Mouse (Mus musculus): ENCODE measurements around the gene Cacng2.

Gene Cacng2

DNA sequence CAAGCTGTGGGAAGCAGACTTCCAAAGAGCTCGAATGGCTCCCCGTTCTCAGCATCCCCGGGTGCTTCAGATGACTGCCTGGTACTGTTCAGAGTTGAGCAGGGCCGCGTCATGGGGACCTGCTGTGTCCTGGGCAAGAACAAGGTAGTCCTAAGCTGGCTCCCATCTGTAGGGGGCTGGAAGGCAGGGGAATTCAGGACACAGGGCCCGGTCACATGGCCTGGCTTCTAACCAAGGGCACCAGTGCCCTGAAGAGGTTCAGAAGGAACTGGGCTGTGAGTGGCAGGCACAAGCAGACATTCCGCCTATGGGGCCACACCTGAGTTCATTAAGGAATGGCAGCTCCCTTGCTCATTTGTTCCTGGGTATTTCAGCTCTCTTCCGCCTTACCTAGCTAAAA lies 37.7 kb downstream of the Cacng2 start:
- no peak for DNase-seq (ENCODE audit: extremely low spot score)

DNA sequence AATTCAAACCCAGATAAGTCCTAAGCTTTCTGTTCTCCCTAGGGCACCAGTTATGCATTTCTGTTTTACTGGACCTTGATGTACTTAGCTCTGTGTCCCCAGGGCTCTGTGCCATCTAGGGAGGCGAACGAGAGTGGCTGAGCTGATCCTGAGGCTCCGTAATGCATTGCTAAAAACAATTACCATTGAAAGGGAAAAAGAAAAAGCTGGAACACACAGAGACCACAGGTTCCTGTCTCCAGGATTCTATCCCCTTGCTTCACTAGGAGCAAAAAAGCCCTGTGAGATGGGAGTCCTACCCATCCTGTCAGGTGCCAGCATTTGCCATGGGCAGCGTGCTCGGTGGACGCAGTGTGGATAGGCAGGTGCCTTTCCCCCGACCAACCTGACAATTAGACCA lies 38.4 kb downstream of the Cacng2 start:
- no peak for DNase-seq (ENCODE audit: extremely low spot score)

DNA sequence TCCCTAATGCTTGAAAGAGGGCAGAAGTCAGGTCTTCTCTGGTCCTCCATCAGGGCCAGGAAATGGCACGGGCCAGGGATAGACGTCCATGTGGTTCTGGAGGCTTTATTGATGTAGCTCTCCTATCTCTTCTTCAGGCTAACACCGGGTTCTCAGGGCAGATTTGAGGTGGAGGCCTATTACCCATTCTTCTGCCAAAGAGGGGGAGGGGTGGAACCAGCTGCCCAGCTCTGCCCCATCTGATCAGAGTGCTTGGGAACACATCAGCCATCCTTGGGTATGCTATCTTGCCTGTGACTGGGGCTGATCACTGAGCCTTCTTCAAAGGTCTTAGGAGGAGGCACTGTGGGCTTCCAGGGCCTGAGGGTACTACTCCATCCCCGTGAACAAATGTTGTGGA lies 39.5 kb downstream of the Cacng2 start:
- no peak for DNase-seq (ENCODE audit: extremely low spot score)

DNA sequence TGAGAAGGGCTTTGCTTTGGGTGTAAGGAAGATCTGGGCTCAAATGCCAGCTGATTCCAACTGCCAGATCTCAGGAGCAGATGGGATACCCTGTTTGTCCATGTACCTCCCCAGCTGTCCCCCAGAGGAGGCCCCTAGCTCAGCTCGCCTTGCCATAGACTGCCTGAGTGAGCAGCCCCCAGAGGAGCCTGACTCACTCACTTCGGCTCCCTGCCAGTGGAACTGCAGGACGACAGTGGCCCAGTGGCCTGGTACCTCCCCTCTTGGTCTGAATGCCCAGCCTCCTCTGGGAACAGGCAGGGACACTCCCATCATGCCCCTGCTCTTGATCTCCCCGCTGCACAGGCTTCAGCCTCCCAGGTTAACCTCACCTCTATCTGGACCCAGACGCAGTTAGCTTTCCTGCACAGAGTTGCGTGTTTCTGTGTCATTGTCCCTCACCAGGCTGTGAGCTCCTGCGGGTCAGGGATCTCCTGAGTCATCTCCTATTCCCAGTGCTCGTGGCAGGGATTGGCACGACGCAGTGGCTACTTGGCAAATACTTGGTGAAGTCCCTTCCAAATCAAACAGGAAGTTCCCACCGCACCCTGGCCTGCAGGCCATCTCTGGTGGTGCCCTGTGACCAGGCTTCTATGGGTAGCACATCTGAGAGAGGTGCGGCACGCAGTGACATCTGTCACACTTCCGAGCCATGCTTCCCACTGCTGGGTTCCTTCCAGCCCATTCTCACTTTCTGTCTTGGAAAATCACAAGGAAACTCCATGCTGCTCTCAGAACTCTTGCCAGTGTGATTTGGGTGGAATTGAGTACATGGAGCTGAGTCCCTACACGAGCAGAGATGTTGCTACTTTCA lies 40.8 kb downstream of the Cacng2 start:
- no peak for DNase-seq (ENCODE audit: extremely low spot score)

DNA sequence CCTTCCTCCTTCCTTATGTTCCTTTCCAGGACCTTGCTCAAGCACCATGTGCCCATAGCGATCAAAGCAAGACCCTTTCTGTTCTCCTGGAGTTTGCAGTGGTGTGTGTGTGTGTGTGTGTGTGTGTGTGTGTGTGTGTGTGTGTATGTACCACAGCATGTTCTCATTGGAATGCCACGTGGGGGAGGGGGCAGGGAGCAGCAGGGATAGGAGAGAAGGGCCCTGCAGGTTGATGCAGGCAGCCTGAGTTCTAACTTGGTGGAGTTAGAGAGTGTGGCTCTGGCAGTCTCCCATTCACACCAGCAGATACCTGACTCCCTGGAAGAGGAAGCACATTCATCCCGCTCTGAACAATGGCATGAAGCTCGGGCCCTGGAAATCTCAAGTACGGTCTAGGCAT lies 41.6 kb downstream of the Cacng2 start:
- no peak for DNase-seq (ENCODE audit: extremely low spot score)

DNA sequence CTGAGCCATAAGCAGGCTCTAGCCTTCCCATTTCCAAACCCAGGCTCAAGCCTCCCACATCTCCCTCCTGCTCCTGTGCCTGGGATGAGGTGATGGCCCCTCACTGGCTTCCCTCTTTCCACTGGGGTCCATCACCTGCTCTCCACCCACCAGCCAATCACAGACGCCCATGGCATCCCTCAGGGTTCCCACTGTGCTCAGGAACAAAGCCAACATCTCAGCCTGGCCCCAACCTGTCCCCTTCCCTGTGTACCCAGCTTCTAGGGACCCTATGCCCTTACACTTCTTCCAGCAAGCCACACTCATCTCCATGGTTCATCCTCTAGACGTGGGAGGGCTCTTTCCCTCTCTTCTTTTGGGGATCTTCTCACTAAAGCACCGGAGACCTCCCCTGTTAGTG lies 43.9 kb downstream of the Cacng2 start:
- no peak for DNase-seq (ENCODE audit: extremely low spot score)

DNA sequence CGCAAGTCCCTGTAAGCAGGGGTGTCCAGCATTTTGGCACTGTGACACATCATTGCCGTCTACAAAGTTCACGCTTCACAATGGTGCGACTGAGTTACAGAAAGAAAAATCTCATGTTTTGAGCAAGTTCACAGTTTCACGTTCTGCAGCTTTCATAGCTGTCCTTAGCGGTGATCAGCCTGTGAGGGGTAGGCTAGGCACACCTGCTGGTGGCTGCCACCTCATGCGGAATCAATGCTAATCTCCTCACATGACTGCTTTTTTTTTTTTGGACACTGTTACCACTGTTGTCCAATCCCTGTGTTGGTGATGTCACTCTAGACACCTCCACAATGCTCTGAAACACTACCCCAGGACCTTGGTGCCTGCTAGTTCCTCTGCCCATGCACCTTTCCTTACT lies 46.7 kb downstream of the Cacng2 start:
- no peak for DNase-seq (ENCODE audit: extremely low spot score)

DNA sequence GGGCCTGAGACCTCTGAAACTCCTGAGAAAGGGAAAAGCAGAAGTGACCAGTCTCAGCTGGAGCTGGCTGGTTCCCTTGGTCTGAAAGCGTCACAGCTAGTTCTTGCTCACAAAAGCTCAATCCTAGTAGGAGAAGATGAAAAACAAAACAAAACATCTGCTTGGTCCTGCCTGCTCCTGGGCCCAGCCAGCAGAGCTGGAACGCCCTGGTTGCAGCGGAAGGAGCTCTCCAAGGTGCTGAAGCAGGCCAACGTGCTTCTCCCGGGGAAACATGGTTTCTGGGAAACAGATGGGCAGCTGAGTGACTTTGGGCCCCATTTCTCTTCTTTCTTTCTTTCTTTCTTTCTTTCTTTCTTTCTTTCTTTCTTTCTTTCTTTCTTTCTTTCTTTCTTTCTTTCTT lies 53.4 kb downstream of the Cacng2 start:
- peak; percentile 73 for DNase-seq (ENCODE audit: extremely low spot score)

DNA sequence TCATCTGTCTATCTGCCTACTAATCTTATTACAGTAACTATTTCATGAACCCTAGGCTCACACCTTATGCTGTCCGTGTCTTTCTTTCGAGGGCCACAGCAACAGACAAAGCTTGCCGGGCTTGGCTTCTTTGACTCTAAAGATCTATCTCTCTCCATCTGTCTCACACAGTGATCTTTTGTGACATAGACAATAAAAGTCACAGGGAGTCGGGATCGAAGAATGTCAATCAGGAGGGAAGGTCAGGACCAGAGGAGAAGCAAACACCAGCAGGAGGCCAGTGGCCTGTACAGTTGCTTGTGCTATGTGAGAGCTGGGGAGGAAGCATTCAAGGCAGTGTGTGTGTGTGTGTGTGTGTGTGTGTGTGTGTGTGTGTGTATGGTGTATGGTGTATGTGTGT lies 54.3 kb downstream of the Cacng2 start:
- DNase-seq (ENCODE audit: extremely low spot score) = no peak

DNA sequence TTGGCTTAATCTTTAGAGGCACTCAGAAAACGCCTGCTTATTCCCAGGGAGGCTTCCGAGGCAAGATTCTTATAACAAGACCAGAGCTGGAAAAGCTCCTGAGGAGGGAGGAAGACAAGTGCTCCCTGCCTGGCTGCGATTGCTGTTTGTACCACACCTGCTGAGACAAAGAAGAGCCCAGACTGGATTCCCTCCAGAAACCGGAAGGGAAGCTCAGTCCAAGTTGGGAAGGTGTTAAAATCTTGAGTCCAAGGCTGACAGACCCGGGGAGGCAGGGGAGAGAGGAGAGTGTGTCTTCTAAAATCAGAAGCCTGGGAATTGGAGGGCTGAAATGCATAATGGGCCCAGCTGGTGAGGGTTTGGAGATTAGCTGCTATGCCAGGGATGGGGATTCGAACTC lies 55.5 kb downstream of the Cacng2 start:
- no peak for DNase-seq (ENCODE audit: extremely low spot score)

DNA sequence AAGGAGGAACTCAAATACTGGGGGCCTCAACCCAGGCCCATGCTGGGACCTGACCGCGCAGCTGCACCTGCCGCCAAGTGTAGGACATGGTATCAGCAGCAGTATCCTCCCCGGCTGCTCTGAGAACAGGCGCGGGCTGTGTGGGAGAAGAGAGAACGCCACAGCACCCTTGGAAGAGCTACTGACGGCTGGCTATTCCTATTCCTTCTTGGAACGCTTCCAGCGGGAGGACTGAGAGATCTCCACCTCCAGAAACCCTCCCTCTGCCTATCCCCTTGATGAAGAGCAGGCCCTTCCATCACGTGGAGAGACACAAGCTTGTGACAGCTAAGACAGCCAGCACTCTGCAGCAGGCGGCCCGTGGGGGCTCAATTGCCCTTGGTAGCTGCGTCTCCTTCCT lies 57.4 kb downstream of the Cacng2 start:
- DNase-seq (ENCODE audit: extremely low spot score) = no peak

DNA sequence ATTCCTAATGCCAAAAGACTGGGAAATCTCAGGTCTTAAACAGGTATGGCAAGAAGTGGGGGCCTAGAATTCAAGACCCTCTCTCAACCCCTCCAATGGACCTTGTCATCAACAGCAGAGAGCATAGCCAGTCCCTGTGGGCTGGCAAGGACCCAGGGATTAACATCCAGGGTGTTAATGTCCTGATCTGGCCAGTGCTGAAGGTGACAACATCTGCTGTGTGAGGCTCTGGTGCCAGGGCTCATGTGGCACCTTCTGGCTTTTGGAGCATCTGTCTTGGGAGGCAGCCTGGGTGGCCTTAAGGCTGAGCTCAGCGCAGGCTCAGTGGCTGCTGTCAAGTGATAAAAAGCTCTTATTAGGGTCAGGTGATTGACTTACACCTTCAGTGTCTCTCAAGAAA lies 62.9 kb downstream of the Cacng2 start:
- no peak for DNase-seq (ENCODE audit: extremely low spot score)

DNA sequence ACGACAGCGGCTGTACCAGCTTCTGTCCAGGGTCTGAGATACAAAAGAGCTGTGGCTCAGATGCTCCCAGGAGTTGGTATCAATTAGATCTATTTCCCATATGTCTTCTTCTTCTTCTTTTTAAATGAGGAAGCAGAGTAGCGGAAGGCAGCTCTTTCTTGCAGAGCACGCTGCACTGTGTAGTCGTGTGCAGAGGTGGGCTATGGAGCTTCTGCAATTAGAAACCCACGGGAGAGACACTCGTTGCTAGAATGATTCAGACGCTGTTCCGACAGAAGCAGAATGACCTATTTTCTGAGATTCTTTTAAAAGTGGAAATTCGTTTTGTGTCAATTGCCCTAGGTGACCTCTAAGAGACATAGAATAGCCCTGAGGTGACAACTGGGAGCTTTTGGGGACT lies 69.1 kb downstream of the Cacng2 start:
- no peak for DNase-seq (ENCODE audit: extremely low spot score)

DNA sequence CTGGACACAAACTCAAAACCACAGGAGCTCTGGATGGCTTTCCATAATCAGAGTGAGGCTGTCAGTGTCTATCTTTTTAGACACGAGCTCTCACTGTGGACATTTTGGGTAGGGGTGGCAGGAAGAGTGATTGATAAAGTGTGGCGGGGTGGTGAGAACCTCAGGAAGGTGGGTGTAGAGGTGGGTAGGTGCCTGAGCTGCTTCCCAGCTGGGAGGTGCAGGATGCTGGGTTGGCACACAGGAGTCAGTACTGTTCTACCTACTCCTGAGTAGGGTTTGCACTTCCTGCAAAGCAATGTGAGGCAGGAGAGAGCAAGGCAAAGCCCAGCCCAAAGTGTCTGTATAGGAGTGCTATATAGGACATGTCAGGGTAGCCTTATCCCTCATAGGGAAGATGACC lies 69.9 kb downstream of the Cacng2 start:
- no peak for DNase-seq (ENCODE audit: extremely low spot score)

DNA sequence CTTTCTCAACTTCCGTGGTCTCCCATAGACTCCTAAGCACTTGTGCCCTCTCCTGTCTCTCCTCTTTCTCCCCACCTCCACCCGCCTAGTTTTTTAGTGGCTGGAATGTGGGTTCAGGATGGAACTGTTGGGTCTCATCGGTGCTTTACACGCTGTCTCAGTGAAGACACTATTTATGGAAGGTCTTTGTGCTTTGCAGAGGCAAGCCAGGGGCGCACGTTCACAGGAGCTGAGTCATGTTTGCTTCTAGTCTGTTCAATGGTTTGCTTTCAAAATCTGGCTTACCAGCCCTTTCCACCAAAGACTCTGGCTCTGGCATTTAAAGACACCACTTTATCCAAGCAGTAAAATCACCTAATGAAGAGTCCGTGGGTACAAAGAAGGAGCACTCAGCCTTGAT lies 74.0 kb downstream of the Cacng2 start:
- DNase-seq (ENCODE audit: extremely low spot score) = no peak

DNA sequence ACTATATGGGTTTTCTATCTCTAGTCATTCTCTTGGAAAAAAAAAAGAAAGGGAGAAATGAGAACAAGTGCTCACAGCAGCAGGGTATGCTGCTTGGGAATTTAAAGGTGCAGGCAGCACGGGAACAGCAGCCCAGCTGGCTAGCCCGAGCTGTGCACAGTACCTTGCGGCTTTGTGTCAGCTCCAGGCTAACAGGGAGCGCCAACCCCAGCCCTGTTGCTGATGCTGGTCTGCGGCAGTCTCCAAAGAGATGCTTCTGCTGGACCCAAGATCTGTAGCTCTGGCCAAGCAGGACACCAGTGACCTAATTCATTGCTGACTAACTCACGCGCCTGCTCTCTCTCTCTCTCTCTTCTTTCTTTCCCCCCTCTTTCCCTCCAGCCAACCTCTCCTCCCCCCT lies 74.5 kb downstream of the Cacng2 start:
- DNase-seq (ENCODE audit: extremely low spot score) = no peak

DNA sequence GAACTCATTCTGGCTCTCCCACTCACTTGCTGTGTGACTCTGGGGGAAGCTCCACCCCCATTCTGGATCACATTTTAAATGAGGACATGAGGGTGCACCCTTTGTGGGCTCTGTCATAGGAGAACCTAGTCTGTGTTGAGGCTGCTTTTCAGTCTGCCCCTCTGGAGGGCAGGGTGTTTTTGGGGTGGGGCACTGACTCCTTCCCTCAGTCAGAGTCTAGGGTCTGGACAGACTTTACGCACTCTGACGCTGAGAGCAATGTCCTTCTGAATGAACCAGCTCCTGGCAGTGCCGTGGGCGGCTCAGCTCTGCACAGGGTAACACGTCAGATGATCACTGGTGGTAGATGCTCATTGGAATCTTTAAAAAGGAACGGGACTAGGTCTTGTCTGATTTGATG lies 75.0 kb downstream of the Cacng2 start:
- no peak for DNase-seq (ENCODE audit: extremely low spot score)

DNA sequence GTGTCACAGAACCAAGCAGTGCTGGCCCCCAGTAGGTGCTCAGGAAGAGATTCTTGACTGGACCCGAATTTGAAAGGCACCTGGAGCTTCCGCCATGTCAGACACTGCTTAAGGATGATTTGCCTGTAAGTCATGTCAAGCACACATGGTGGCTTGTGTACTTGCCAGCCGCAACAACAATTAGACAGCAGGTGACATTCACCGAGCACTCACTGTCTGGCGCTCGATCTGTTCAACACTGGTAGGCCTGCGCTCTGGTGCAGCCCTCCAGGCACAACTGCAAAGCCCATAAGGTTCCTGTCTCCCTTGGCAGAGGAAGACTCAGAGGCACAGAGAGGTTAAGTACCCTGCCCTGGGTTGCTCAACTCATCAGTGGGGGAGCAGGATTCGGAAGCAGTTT lies 77.1 kb downstream of the Cacng2 start:
- DNase-seq (ENCODE audit: extremely low spot score) = no peak

DNA sequence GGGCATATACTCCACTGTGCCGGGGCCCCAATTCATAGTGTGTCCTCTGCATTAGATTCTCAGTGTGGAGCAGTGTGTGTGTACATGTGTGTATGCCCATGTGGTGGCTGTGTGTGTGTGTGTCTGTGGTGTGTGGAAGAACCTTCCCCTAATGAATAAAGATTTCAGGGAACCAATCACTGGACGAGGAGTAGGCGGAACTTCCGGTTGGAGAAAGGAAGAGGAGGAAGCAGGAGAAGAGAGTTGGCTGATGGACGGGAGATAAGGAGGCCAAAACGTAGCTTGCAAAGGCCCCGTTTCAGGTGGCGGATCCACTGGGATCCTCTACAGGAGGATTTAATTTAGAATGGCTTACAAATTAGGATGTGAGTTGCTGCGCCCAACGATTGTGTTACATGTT lies 82.2 kb downstream of the Cacng2 start:
- no peak for DNase-seq (ENCODE audit: extremely low spot score)

DNA sequence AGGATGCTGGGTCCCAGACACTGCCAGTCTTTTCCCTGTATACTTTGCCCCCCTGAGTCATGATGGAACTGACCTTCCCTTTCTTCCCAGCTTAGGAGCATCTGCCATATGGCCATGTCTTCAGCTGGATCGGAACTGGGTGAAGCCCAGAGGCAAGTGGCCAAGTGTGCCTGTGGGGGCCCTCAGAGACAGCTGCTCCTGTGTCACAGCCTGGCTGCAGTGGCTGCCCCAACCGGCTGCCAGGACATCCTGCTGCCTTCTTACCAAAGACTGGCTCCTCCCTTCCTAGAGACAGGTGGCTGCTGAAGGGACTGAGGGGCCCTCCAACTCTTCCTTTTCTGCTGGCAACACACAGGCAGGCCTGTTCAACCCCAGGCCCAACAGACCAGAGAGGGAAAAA lies 83.2 kb downstream of the Cacng2 start:
- DNase-seq (ENCODE audit: extremely low spot score) = no peak

DNA sequence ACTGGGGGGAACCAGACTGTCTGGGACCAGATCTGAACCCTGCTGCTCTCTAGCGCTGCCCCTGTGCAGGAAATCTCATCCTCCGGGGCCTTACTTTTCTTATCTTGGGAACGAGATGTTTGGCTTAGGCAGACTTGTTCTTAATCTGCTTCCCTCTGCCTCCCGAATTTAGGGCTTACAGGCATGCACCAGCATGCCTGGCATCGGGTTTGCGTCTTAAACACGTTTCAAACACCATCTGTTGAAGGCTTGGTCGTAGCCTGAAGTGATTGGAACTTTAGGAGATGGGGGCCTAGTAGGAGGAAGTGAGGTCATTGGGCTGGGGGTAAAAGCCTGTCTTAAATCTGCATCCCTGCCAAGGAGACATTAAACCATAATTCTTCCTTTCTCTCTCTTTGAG lies 89.9 kb downstream of the Cacng2 start:
- no peak for DNase-seq (ENCODE audit: extremely low spot score)

DNA sequence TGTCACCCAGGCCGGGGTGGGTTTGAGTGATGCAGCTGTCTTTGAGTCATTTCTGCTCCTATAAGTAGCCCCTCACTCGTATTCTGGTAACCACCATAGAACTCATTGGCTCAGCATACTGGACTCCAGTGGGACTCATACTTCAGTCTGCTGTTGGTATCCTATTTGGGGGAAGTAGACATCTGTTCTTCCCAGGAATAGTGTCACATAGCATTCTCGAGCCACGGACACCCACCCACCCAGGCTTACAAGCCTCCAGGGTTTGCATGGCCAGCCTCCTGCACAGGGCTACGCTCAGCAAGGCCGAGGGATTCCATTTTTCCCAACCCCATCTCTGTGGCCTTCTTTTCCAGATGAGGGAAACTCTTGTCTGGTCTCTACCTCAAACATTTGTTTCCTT lies 93.3 kb downstream of the Cacng2 start:
- DNase-seq (ENCODE audit: extremely low spot score) = no peak

DNA sequence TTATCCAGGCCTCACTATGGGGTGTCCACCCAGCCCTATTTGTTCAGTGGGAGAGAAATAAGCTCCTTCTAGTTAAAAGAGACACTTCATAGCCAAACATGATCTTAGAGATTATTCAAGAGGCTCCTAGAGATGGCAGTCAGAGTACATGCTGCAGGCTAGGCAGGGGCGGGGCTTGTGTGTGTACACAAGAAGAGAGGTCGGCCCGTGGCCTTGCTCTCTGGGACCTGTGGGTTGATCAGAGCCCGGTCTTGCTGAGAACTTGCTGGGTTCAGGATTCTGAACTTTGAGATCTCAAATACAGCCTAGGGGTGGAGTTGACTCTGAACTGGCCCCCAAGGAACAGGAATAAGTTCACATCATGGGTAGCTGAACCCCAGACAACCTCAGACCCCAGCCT lies 95.6 kb downstream of the Cacng2 start:
- no peak for DNase-seq (ENCODE audit: extremely low spot score)

DNA sequence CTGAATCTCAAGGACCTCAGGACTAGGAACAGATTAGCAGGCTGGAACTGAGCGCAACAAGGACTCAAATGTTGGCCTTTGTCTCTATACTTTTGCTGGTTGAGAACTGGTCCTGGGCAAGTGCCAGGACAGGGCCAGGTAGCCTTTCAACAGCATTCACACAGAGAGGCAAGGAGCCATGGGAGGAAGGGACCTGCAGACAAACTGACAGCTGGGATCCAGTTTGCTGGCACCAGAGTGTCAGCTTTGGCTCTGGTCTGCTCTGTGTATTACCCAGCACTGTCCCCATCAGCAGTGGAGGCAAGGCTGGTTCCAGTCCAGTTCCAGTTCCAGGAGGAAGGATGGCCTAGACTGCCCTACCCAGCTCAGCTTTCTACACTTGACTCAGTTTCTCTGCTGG lies 105.8 kb downstream of the Cacng2 start:
- no peak for DNase-seq (ENCODE audit: extremely low spot score)
